Mouse (Mus musculus): ENCODE data around the gene Sapcd2. TPM values are rescaled to one million over a fixed set of nuclear protein-coding genes. Genes with fewer than 3 reads are reported as not detected.

The Sapcd2 gene
- polyA plus RNA-seq, 1 experiment = 27.3 TPM

GRCm38 (mm10) chr2:25391266-25391665 is 19.1 kb downstream of the Sapcd2 start:
- TF ChIP-seq POLR2A (IDR thresholded peaks at IDR 0.05; ENCODE audit: borderline replicate concordance, control insufficient read depth, low read depth, low read length) (no peak), CTCF (IDR thresholded peaks at IDR 0.05; ENCODE audit: control insufficient read depth, insufficient read depth, low read length) (no peak)
- Histone ChIP-seq H3K4me1 (ENCODE audit: control insufficient read depth, insufficient read depth, low read length) (no peaks in the 10 kb centered on the region), H3K4me3 (replicated peaks; ENCODE audit: control insufficient read depth, low read depth, low read length) (no peak overlapping the region), H3K27ac (ENCODE audit: control insufficient read depth, insufficient read depth, low read depth, low read length, poor library complexity) (no peak overlapping the region)
- 69% methylated on average over 5 of the region's 5 CpGs for WGBS

DNA sequence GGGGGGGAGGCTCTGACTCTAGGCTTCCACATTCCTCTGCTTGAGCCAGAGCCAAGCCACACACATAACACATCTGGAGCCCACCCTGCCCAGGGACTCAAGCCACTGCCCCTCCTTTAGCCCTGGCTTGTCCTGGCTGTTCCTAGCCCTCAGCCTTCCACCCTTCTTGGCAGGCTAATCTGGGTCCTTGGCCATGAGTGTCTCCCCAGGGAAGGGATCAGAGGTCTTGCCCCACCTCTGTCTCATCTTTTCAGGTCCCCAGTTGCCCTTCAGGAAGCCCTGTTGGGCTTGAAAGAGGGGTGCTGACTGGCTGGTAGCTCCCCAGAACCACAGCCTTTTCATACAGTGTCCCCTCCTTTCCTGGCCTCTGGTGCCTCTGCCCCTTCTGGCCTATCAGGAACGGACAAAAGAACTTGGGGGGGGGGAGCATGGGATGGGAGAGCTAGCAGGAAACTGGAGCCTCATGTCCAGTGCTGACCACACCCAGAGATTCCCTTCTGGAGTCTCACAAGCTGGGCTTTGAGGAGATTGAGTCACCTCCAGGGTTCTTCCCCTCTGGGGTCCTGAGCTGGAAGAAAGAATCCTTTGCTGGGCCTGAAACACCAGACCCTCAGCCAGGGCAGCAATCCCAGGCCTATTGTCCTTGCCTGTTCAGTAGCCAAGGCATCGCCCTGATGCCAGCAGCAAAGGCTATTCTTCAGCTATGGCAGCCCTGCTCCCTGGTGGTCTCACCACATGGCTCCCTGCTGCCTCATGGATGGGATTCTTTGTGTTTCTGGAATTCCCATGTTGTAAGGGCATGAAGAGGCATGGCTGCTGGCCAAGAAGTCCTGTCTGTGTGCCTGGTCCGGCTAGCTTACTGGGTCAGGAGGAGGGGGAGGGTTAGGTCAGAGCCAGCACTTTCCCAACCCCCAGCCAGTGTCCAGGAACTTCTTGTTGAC is 22.4 kb downstream of the Sapcd2 start:
- no peak overlapping the region for H3K27ac ChIP-seq (ENCODE audit: control insufficient read depth, insufficient read depth, low read depth, low read length, poor library complexity)
- no peak for TF ChIP-seq CTCF (IDR thresholded peaks at IDR 0.05; ENCODE audit: control insufficient read depth, insufficient read depth, low read length)
- H3K4me3 ChIP-seq (replicated peaks; ENCODE audit: control insufficient read depth, low read depth, low read length) = no peak overlapping the region
- no peaks in the 10 kb centered on the region for H3K4me1 ChIP-seq (ENCODE audit: control insufficient read depth, insufficient read depth, low read length)
- 51% methylated on average over 3 of the region's 3 CpGs for WGBS

DNA sequence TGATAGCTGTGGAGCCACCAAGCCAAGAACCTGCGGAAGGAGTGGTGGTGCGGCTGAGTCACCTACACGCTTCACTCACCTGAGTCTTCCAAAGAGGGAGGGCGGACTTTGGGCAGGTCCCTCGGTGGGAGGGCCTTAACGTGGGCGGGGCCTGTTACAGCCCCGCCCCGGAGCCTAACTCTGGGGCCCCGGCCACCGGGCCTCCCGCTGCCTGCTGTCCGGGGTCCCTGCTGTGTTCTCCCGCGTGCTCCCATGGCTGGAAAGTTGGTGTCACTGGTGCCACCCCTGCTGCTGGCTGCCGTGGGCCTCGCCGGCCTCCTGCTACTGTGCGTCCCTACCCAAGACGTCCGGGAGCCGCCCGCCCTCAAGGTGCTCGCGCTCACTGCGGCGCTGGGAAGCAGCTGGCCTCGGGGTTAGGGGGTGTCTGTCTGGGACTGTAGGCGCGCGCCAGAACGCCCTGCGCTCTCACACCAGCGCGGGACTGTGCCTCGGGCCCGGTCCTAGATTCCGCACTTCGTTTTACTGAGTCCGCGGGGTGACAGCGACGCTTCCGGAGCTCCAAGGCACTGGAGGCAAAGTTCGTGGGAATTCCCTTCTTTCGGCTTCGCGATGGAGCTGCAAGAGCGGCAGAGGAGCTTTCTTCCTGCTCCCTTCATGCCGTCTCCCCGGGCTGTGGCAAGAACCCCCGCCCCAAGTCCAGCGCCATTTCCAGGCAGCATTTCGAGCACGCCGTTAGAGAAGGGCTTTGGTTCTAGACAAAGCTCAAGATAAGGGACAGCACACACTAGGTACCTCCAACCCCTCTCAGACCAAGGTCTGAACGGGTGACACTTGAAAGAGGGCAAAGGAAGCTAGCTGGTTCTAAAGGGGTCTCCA is 23.8 kb downstream of the Sapcd2 start, which contains the start of gene Entpd2:
Entpd2 (plus strand) TSS at position 154 of the 876 bp plus-strand sequence.
- H3K27ac ChIP-seq (ENCODE audit: control insufficient read depth, insufficient read depth, low read depth, low read length, poor library complexity) = no peak within 1 kb of the TSS; the same call in 1 of the 2 replicates
- 3% methylated on average over 57 of the region's 57 CpGs for WGBS
- H3K4me3 ChIP-seq (replicated peaks; ENCODE audit: control insufficient read depth, low read depth, low read length) = no peak within 1 kb of the TSS
- TF ChIP-seq CTCF (IDR thresholded peaks at IDR 0.05; ENCODE audit: control insufficient read depth, insufficient read depth, low read length) = no peak
- no peaks in the 10 kb centered on the region for H3K4me1 ChIP-seq (ENCODE audit: control insufficient read depth, insufficient read depth, low read length)

DNA sequence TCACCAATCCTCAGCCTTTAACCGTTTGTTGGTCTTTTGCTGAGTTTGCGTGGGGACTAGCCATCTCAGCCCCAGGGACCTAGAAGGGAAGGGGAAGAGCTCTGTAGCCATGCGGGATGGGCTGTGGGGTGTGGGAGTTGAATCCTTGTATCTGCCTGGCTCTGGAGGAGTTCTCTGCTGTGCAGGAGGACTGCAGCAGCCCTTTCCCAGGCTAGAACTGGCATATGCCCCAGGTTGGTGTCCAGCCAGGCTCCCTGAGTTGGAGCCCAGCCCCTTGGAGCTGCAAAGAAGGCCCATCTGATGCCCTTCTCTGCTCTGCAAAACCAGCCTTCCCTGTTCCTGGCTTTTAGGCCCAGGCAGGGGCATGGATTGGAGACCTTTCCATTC is 24.5 kb downstream of the Sapcd2 start:
- Histone ChIP-seq H3K4me1 (ENCODE audit: control insufficient read depth, insufficient read depth, low read length) (no peaks in the 10 kb centered on the region), H3K4me3 (replicated peaks; ENCODE audit: control insufficient read depth, low read depth, low read length) (no peak overlapping the region), H3K27ac (ENCODE audit: control insufficient read depth, insufficient read depth, low read depth, low read length, poor library complexity) (no peak overlapping the region)
- 37% methylated on average over 3 of the region's 3 CpGs for WGBS
- TF ChIP-seq POLR2A (IDR thresholded peaks at IDR 0.05; ENCODE audit: borderline replicate concordance, control insufficient read depth, low read depth, low read length) (no peak), CTCF (IDR thresholded peaks at IDR 0.05; ENCODE audit: control insufficient read depth, insufficient read depth, low read length) (no peak)

GRCm38 (mm10) chr2:25397010-25397409 is 24.9 kb downstream of the Sapcd2 start:
- TF ChIP-seq POLR2A (IDR thresholded peaks at IDR 0.05; ENCODE audit: borderline replicate concordance, control insufficient read depth, low read depth, low read length) = no peak
- no peak for TF ChIP-seq CTCF (IDR thresholded peaks at IDR 0.05; ENCODE audit: control insufficient read depth, insufficient read depth, low read length)
- Histone ChIP-seq H3K27ac (ENCODE audit: control insufficient read depth, insufficient read depth, low read depth, low read length, poor library complexity) (no peak overlapping the region), H3K4me1 (ENCODE audit: control insufficient read depth, insufficient read depth, low read length) (no peaks in the 10 kb centered on the region), H3K4me3 (replicated peaks; ENCODE audit: control insufficient read depth, low read depth, low read length) (no peak overlapping the region)
- WGBS = 56% methylated on average over 1 of the region's 1 CpGs

GRCm38 (mm10) chr2:25398065-25398464 is 25.9 kb downstream of the Sapcd2 start:
- no peak overlapping the region for H3K4me3 ChIP-seq (replicated peaks; ENCODE audit: control insufficient read depth, low read depth, low read length)
- H3K27ac ChIP-seq (ENCODE audit: control insufficient read depth, insufficient read depth, low read depth, low read length, poor library complexity) = no peak overlapping the region
- 85% methylated on average over 7 of the region's 7 CpGs for WGBS
- no peaks in the 10 kb centered on the region for H3K4me1 ChIP-seq (ENCODE audit: control insufficient read depth, insufficient read depth, low read length)
- TF ChIP-seq POLR2A (IDR thresholded peaks at IDR 0.05; ENCODE audit: borderline replicate concordance, control insufficient read depth, low read depth, low read length) (no peak), CTCF (IDR thresholded peaks at IDR 0.05; ENCODE audit: control insufficient read depth, insufficient read depth, low read length) (no peak)

DNA sequence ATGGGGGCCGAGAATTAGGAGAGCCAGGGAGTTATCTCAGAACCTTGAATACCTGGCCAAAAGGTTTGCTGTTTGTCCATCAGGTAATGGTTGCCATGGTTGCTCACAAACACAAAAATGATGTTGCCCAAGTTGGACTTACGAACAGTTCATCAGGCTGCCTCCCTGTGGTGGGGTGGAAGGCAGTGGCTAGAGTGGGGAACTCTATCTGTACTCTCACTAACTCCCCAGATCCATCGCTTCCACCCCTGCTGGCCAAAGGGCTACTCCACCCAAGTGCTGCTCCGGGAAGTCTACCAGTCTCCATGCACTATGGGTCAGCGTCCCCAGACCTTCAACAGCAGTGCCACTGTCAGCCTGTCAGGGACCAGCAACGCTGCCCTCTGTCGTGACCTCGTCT is 26.9 kb downstream of the Sapcd2 start, which contains the start of gene Npdc1:
Npdc1 (plus strand) TSS at position 301 of the 400 bp plus-strand sequence.
- WGBS = 61% methylated on average over 8 of the region's 8 CpGs
- H3K27ac ChIP-seq (ENCODE audit: control insufficient read depth, insufficient read depth, low read depth, low read length, poor library complexity) = no peak within 1 kb of the TSS

GRCm38 (mm10) chr2:25400291-25400690 is 28.2 kb downstream of the Sapcd2 start:
- WGBS = 27% methylated on average over 16 of the region's 16 CpGs

More for the DNA sequence above, 26.9 kb downstream of the Sapcd2 start, which contains the start of gene Npdc1:
- no peaks in the 10 kb centered on the region for H3K4me1 ChIP-seq (ENCODE audit: control insufficient read depth, insufficient read depth, low read length)
- H3K4me3 ChIP-seq (replicated peaks; ENCODE audit: control insufficient read depth, low read depth, low read length) = no peak within 1 kb of the TSS
- no peak for TF ChIP-seq CTCF (IDR thresholded peaks at IDR 0.05; ENCODE audit: control insufficient read depth, insufficient read depth, low read length)
- no peak for TF ChIP-seq POLR2A (IDR thresholded peaks at IDR 0.05; ENCODE audit: borderline replicate concordance, control insufficient read depth, low read depth, low read length)

More at GRCm38 (mm10) chr2:25400291-25400690, 28.2 kb downstream of the Sapcd2 start:
- H3K27ac ChIP-seq (ENCODE audit: control insufficient read depth, insufficient read depth, low read depth, low read length, poor library complexity) = no peak overlapping the region
- TF ChIP-seq POLR2A (IDR thresholded peaks at IDR 0.05; ENCODE audit: borderline replicate concordance, control insufficient read depth, low read depth, low read length) (no peak), CTCF (IDR thresholded peaks at IDR 0.05; ENCODE audit: control insufficient read depth, insufficient read depth, low read length) (no peak)
- no peak overlapping the region for H3K4me3 ChIP-seq (replicated peaks; ENCODE audit: control insufficient read depth, low read depth, low read length)
- no peaks in the 10 kb centered on the region for H3K4me1 ChIP-seq (ENCODE audit: control insufficient read depth, insufficient read depth, low read length)
